Mouse (Mus musculus): ENCODE data around the gene Gm4791. TPM values are rescaled to one million over a fixed set of nuclear protein-coding genes. Genes with fewer than 3 reads are reported as not detected.

Gm4791 gene
- total and polyA plus RNA-seq, 2 experiments from 2014 or later: not detected

DNA sequence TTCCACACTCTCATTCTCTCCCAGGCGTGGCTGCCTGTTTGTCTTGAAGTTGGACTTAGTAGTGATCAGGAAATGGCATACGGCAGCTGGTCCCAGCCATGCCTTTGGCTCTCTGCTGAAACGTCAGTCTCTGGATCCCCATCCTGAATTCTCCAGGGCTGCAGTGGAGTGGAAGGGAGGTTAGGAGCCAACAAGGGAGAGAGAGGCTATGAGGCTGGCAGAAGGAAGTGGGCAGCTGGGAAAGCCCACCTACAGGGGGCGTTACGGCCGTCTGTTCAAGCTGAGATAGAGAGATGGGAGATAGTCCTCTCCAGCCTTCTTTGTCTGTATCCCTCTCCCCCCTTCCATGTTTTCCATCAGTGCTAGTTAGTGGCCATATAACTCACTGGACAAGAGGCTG, 29.1 kb upstream of the Gm4791 start:
- DNase-seq (ENCODE audit: low spot score) (no peak), ATAC-seq (ENCODE audit: insufficient read depth, low read depth) (no peak)
- WGBS: 31% methylated on average over 6 of the region's 6 CpGs
- no peaks in the 10 kb centered on the region for H3K4me1 ChIP-seq (ENCODE audit: control insufficient read depth, insufficient read depth)
- TF ChIP-seq CTCF (IDR thresholded peaks at IDR 0.05; ENCODE audit: low read depth): no peak
- no peak for TF ChIP-seq EP300 (IDR thresholded peaks at IDR 0.05; ENCODE audit: low read depth)
- H3K9me3 ChIP-seq (replicated peaks; ENCODE audit: control insufficient read depth, low read length): no peaks in the 10 kb centered on the region
- H3K9ac ChIP-seq (replicated peaks; ENCODE audit: low read depth, low read length): no peak overlapping the region
- no peak overlapping the region for H3K4me2 ChIP-seq (ENCODE audit: low read depth, low read length)
- H3K27me3 ChIP-seq (ENCODE audit: control insufficient read depth, insufficient read depth, low read length): 0 out of 2 replicates have a peak, but pooled peaks cover 5% of the 10 kb centered on the region
- no peak overlapping the region for H3K27ac ChIP-seq (ENCODE audit: low read depth)
- H3K4me3 ChIP-seq (ENCODE audit: low read depth, low read length): no peak overlapping the region
- H3K36me3 ChIP-seq (replicated peaks; ENCODE audit: control insufficient read depth, insufficient read depth, low read length): no peaks in the 10 kb centered on the region

DNA sequence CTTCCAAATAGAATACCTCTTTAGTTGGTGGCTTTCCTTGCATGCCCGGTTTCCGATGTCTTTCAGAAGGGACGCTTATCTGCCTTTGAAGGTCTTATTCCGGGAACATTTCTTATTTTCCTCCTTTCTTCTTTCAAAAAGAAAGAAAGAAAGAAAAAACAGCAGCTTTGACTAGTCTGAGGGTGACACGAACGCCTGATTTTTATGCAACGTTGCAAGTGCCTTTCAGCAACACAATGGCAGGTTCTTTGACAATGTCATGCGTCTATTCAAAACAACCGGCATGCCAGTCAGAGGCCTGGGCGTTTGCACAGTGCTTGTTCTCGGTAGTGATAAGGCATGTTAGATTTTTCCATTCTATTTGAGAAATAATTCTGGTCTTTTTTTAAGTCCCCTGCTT, 19.7 kb upstream of the Gm4791 start:
- no peak for ATAC-seq (ENCODE audit: insufficient read depth, low read depth)
- H3K9ac ChIP-seq (replicated peaks; ENCODE audit: low read depth, low read length): no peak overlapping the region
- 56% methylated on average over 11 of the region's 11 CpGs for WGBS

DNA sequence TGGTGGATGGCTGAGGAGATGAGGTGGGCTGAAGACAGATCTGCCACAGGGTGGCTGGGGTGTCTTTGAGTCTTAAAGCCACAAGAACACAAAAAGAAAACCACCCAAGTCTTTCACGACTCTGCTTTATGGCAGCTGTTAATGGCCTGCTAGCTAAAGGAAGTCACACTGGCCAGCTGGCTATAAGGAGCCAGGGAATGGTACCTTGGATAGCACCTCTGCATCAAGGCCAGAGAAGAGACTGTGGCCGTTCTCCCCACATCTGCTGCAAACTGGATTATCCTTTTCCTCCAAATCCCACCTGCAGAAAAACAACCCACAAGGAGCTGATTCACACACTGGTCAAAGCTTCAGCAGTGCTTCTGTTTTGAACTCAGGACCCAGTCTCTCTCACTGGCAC, 18.4 kb upstream of the Gm4791 start:
- H3K4me2 ChIP-seq (ENCODE audit: low read depth, low read length): no peak overlapping the region
- no peaks in the 10 kb centered on the region for H3K9me3 ChIP-seq (replicated peaks; ENCODE audit: control insufficient read depth, low read length)
- H3K27me3 ChIP-seq (ENCODE audit: control insufficient read depth, insufficient read depth, low read length): 0 out of 2 replicates have a peak, but pooled peaks cover 4% of the 10 kb centered on the region
- ATAC-seq (ENCODE audit: insufficient read depth, low read depth) (no peak), DNase-seq (ENCODE audit: low spot score) (no peak)
- no peak overlapping the region for H3K9ac ChIP-seq (replicated peaks; ENCODE audit: low read depth, low read length)
- 6% methylated on average over 2 of the region's 2 CpGs for WGBS
- no peaks in the 10 kb centered on the region for H3K4me1 ChIP-seq (ENCODE audit: control insufficient read depth, insufficient read depth)
- H3K36me3 ChIP-seq (replicated peaks; ENCODE audit: control insufficient read depth, insufficient read depth, low read length): no peaks in the 10 kb centered on the region
- TF ChIP-seq CTCF (IDR thresholded peaks at IDR 0.05; ENCODE audit: low read depth) (no peak), EP300 (IDR thresholded peaks at IDR 0.05; ENCODE audit: low read depth) (no peak)
- no peak overlapping the region for H3K27ac ChIP-seq (ENCODE audit: low read depth)
- H3K4me3 ChIP-seq (ENCODE audit: low read depth, low read length): no peak overlapping the region

More for the DNA sequence above, 19.7 kb upstream of the Gm4791 start:
- TF ChIP-seq EP300 (IDR thresholded peaks at IDR 0.05; ENCODE audit: low read depth): no peak
- TF ChIP-seq CTCF (IDR thresholded peaks at IDR 0.05; ENCODE audit: low read depth): no peak
- Histone ChIP-seq H3K27ac (ENCODE audit: low read depth) (no peak overlapping the region), H3K27me3 (ENCODE audit: control insufficient read depth, insufficient read depth, low read length) (0 out of 2 replicates have a peak, but pooled peaks cover 4% of the 10 kb centered on the region), H3K4me3 (ENCODE audit: low read depth, low read length) (no peak overlapping the region), H3K36me3 (replicated peaks; ENCODE audit: control insufficient read depth, insufficient read depth, low read length) (no peaks in the 10 kb centered on the region), H3K4me1 (ENCODE audit: control insufficient read depth, insufficient read depth) (no peaks in the 10 kb centered on the region), H3K4me2 (ENCODE audit: low read depth, low read length) (no peak overlapping the region), H3K9me3 (replicated peaks; ENCODE audit: control insufficient read depth, low read length) (no peaks in the 10 kb centered on the region)
- no peak for DNase-seq (ENCODE audit: low spot score)

DNA sequence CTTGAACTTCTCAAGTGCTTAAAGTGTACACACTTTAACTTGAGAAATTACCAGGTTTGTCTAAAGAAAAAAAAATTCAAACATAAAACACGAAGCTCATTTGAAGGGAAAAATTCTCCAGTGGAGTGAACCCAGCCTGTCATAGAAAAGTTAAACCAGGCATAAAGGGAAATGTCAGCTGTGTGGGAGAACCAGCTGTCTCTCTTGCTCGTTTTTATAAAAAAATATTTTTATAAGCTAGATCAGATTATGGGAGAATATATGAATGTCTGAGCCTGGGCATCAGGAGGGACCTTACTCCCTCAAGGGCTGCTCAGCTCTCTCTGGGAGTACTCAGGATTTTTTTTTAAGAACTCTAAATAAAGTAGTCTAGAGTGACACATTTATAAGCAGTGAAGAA, 15.1 kb upstream of the Gm4791 start:
- Histone ChIP-seq H3K4me1 (ENCODE audit: control insufficient read depth, insufficient read depth) (no peaks in the 10 kb centered on the region), H3K36me3 (replicated peaks; ENCODE audit: control insufficient read depth, insufficient read depth, low read length) (no peaks in the 10 kb centered on the region), H3K4me2 (ENCODE audit: low read depth, low read length) (no peak overlapping the region), H3K9ac (replicated peaks; ENCODE audit: low read depth, low read length) (no peak overlapping the region), H3K4me3 (ENCODE audit: low read depth, low read length) (no peak overlapping the region), H3K27me3 (ENCODE audit: control insufficient read depth, insufficient read depth, low read length) (0 out of 2 replicates have a peak, but pooled peaks cover 4% of the 10 kb centered on the region), H3K27ac (ENCODE audit: low read depth) (no peak overlapping the region), H3K9me3 (replicated peaks; ENCODE audit: control insufficient read depth, low read length) (no peaks in the 10 kb centered on the region)
- WGBS: 37% methylated on average over 2 of the region's 2 CpGs
- no peak for DNase-seq (ENCODE audit: low spot score)
- ATAC-seq (ENCODE audit: insufficient read depth, low read depth): no peak
- no peak for TF ChIP-seq CTCF (IDR thresholded peaks at IDR 0.05; ENCODE audit: low read depth)
- TF ChIP-seq EP300 (IDR thresholded peaks at IDR 0.05; ENCODE audit: low read depth): no peak

DNA sequence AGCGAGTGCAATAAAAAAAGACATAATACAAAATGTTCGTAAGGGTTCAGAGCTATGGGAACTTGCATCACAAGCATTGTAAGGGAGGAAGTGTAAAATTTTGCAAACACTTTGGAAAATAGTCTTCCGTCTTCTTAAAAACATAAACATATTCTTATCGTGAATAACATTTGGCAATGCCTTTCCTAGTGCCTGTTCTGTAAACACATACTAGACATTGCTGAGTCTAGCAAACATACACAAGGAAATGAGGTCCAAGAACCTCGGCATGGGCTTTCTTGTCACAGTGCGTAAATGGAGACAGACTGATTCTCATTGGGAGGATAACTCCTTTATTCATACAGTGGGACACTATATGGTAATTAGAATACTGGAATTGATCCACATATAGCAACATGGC, 43.0 kb downstream of the Gm4791 start:
- 76% methylated on average over 6 of the region's 6 CpGs for WGBS
- H3K9ac ChIP-seq (replicated peaks; ENCODE audit: low read depth, low read length): no peak overlapping the region
- DNase-seq (ENCODE audit: low spot score): no peak
- no peak for TF ChIP-seq CTCF (IDR thresholded peaks at IDR 0.05; ENCODE audit: low read depth)
- no peak for TF ChIP-seq EP300 (IDR thresholded peaks at IDR 0.05; ENCODE audit: low read depth)
- no peaks in the 10 kb centered on the region for H3K9me3 ChIP-seq (replicated peaks; ENCODE audit: control insufficient read depth, low read length)
- H3K4me2 ChIP-seq (ENCODE audit: low read depth, low read length): no peak overlapping the region
- ATAC-seq (ENCODE audit: insufficient read depth, low read depth): no peak
- H3K27ac ChIP-seq (ENCODE audit: low read depth): no peak overlapping the region
- no peak overlapping the region for H3K4me3 ChIP-seq (ENCODE audit: low read depth, low read length)
- no peaks in the 10 kb centered on the region for H3K36me3 ChIP-seq (replicated peaks; ENCODE audit: control insufficient read depth, insufficient read depth, low read length)
- H3K4me1 ChIP-seq (ENCODE audit: control insufficient read depth, insufficient read depth): no peaks in the 10 kb centered on the region
- no peaks in the 10 kb centered on the region for H3K27me3 ChIP-seq (ENCODE audit: control insufficient read depth, insufficient read depth, low read length)

Measured in heart, postnatal 0 days (tissue).